Mouse (Mus musculus) embryonic facial prominence, embryonic 11.5 days (tissue): ENCODE data around the gene Ptprt. TPM values are rescaled to one million over a fixed set of nuclear protein-coding genes. Genes with fewer than 3 reads are reported as not detected.
A peak's percentile ranks its signal among the peaks of the same experiment; 100 is the strongest.

Source experiments
- ATAC-seq: fragments of 200-750 bp; cut with Nextera tagmentation; replicated peaks from 2 replicates; pipeline ENCODE4 v1.8.0; 2017; ENCODE audit warnings: low read depth; ENCODE audit not compliant: insufficient number of reproducible peaks, low FRiP score, low TSS enrichment
- DNase-seq: peaks from one replicate; pipeline ENCODE4 v3.0.0-alpha.2; 2015; ENCODE audit warnings: low spot score
- H3K27ac ChIP-seq: fragments of 300-500 bp; sonication (generic); replicated peaks from 2 replicates; pipeline ENCODE4 v1.5.1; 2014; ENCODE audit warnings: mild to moderate bottlenecking, low read depth, low read length, control low read depth
- H3K27me3 ChIP-seq: fragments of 300-500 bp; sonication (generic); 2 replicates; pipeline ENCODE4 v1.6.1; 2014; ENCODE audit warnings: mild to moderate bottlenecking, low read length, moderate library complexity, mixed read lengths; ENCODE audit not compliant: control insufficient read depth, insufficient read depth
- H3K36me3 ChIP-seq: fragments of 300-500 bp; sonication (generic); replicated peaks from 2 replicates; pipeline ENCODE4 v1.6.1; 2014; ENCODE audit warnings: low read depth, mild to moderate bottlenecking, low read length, moderate library complexity, mixed read lengths; ENCODE audit not compliant: control insufficient read depth, insufficient read depth
- H3K4me1 ChIP-seq: fragments of 300-500 bp; sonication (generic); 2 replicates; pipeline ENCODE4 v1.6.1; 2014; ENCODE audit warnings: low read length, mixed read lengths; ENCODE audit not compliant: control insufficient read depth, insufficient read depth
- H3K4me2 ChIP-seq: fragments of 300-500 bp; sonication (generic); 2 replicates; pipeline ENCODE4 v1.6.1; 2014; ENCODE audit warnings: low read depth, mild to moderate bottlenecking, control low read depth, low read length, moderate library complexity
- H3K4me3 ChIP-seq: fragments of 300-500 bp; sonication (generic); 2 replicates; pipeline ENCODE4 v1.5.1; 2014; ENCODE audit warnings: low read depth, low read length, control low read depth
- H3K9ac ChIP-seq: fragments of 300-500 bp; sonication (generic); replicated peaks from 2 replicates; pipeline ENCODE4 v1.6.1; 2014; ENCODE audit warnings: mild to moderate bottlenecking, control low read depth, low read length
- H3K9me3 ChIP-seq: fragments of 300-500 bp; sonication (generic); replicated peaks from 2 replicates; pipeline ENCODE4 v1.6.1; 2016; ENCODE audit warnings: mild to moderate bottlenecking, low read length, inconsistent platforms, mixed read lengths; ENCODE audit not compliant: control insufficient read depth
- WGBS: fragments of 180-500 bp; shearing (Covaris S2); extraction: QIAGEN DNeasy Blood & Tissue Kit; methylation state at CpG from one replicate; pipeline ENCODE4 v1.1.7; 2014; 5-methylcytosine and 5-hydroxymethylcytosine counted together
- polyA plus RNA-seq: library from polyadenylated mRNA; unstranded; fragments of >200 nt; fragmentation: Nextera tagmentation; extraction: Ambion mirVana; gene quantifications from 2 replicates; pipeline ENCODE4 v1.2.1, GENCODE M21; 2014

Gene Ptprt
- polyA plus RNA-seq, 1 experiment from 2014 or later: 1.00 TPM

- no peak overlapping the region for H3K4me3 ChIP-seq
- DNase-seq (peak; percentile 10), ATAC-seq (no peak)
- peaks cover 32% of the 10 kb centered on the region for H3K27me3 ChIP-seq
- H3K9me3 ChIP-seq: no peaks in the 10 kb centered on the region
- no peak overlapping the region for H3K27ac ChIP-seq
- H3K4me1 ChIP-seq: peaks cover 4% of the 10 kb centered on the region
- no peak overlapping the region for H3K9ac ChIP-seq
- H3K36me3 ChIP-seq: no peaks in the 10 kb centered on the region
- 10% methylated on average over 1 of the region's 1 CpGs for WGBS
- H3K4me2 ChIP-seq: no peak overlapping the region
Measured at GRCm38 (mm10) chr2:162662431-162662970, 1.6 kb upstream of the Ptprt start.

GRCm38 (mm10) chr2:162661733-162662132 is 786 bp upstream of the Ptprt start:
- Histone ChIP-seq H3K27ac (no peak overlapping the region), H3K9ac (no peak overlapping the region), H3K27me3 (peaks cover 32% of the 10 kb centered on the region), H3K36me3 (no peaks in the 10 kb centered on the region), H3K4me2 (no peak overlapping the region; the same call in 1 of the 2 replicates), H3K9me3 (no peaks in the 10 kb centered on the region), H3K4me1 (peaks cover 4% of the 10 kb centered on the region), H3K4me3 (0 out of 2 replicates have a peak overlapping the region, but pooled peaks have one; percentile 55)
- no peak for ATAC-seq
- 6% methylated on average over 4 of the region's 4 CpGs for WGBS
- no peak for DNase-seq

GRCm38 (mm10) chr2:162660231-162660940 is 561 bp downstream of the Ptprt start:
- DNase-seq (peak; percentile 6), ATAC-seq (peak; percentile 35; the same call in 1 of the 2 replicates)
- Histone ChIP-seq H3K4me3 (peak overlapping the region; percentile 55), H3K9me3 (no peaks in the 10 kb centered on the region), H3K27me3 (peaks cover 32% of the 10 kb centered on the region), H3K4me2 (peak overlapping the region; percentile 98), H3K36me3 (no peaks in the 10 kb centered on the region), H3K9ac (peak overlapping the region; percentile 51), H3K4me1 (peaks cover 4% of the 10 kb centered on the region), H3K27ac (no peak overlapping the region)
- under 1% methylated on average over 52 of the region's 57 CpGs for WGBS

GRCm38 (mm10) chr2:162658997-162659396 is 1.9 kb downstream of the Ptprt start:
- WGBS: under 1% methylated on average over 18 of the region's 18 CpGs
- H3K9ac ChIP-seq: no peak overlapping the region
- H3K4me3 ChIP-seq: 0 out of 2 replicates have a peak overlapping the region, but pooled peaks have one; percentile 5
- H3K4me1 ChIP-seq: peaks cover 4% of the 10 kb centered on the region
- no peaks in the 10 kb centered on the region for H3K9me3 ChIP-seq
- H3K4me2 ChIP-seq: peak overlapping the region; percentile 23
- H3K27ac ChIP-seq: no peak overlapping the region
- DNase-seq (peak; percentile 91), ATAC-seq (no peak)
- peaks cover 32% of the 10 kb centered on the region for H3K27me3 ChIP-seq
- H3K36me3 ChIP-seq: no peaks in the 10 kb centered on the region

- DNase-seq (no peak), ATAC-seq (no peak)
- Histone ChIP-seq H3K9ac (no peak overlapping the region), H3K4me3 (no peak overlapping the region), H3K4me1 (peaks cover 4% of the 10 kb centered on the region), H3K9me3 (no peaks in the 10 kb centered on the region), H3K27me3 (peaks cover 32% of the 10 kb centered on the region), H3K4me2 (no peak overlapping the region), H3K36me3 (no peaks in the 10 kb centered on the region), H3K27ac (no peak overlapping the region)
- WGBS: 52% methylated on average over 7 of the region's 7 CpGs
Measured at GRCm38 (mm10) chr2:162657541-162657940, 3.4 kb downstream of the Ptprt start.

- ATAC-seq: no peak
- Histone ChIP-seq H3K27me3 (peaks cover 4% of the 10 kb centered on the region), H3K4me2 (no peak overlapping the region), H3K4me1 (no peaks in the 10 kb centered on the region; the same call in 1 of the 2 replicates), H3K9ac (no peak overlapping the region), H3K36me3 (no peaks in the 10 kb centered on the region), H3K9me3 (no peaks in the 10 kb centered on the region), H3K4me3 (no peak overlapping the region), H3K27ac (no peak overlapping the region)
- DNase-seq: no peak
- 88% methylated on average over 4 of the region's 4 CpGs for WGBS
Measured at GRCm38 (mm10) chr2:162654416-162654815, 6.5 kb downstream of the Ptprt start.

GRCm38 (mm10) chr2:162638676-162639075 is 22.3 kb downstream of the Ptprt start:
- H3K36me3 ChIP-seq: no peaks in the 10 kb centered on the region
- no peaks in the 10 kb centered on the region; the same call in 1 of the 2 replicates for H3K4me1 ChIP-seq
- no peak for ATAC-seq
- DNase-seq: no peak
- H3K27me3 ChIP-seq: no peaks in the 10 kb centered on the region
- H3K27ac ChIP-seq: no peak overlapping the region
- H3K9ac ChIP-seq: no peak overlapping the region
- no peak overlapping the region for H3K4me2 ChIP-seq
- 59% methylated on average over 4 of the region's 4 CpGs for WGBS
- H3K9me3 ChIP-seq: no peaks in the 10 kb centered on the region
- no peak overlapping the region for H3K4me3 ChIP-seq

GRCm38 (mm10) chr2:162637537-162637936 is 23.4 kb downstream of the Ptprt start:
- Histone ChIP-seq H3K9me3 (no peaks in the 10 kb centered on the region), H3K4me2 (no peak overlapping the region), H3K27me3 (no peaks in the 10 kb centered on the region), H3K9ac (no peak overlapping the region), H3K4me1 (no peaks in the 10 kb centered on the region; the same call in 1 of the 2 replicates), H3K4me3 (no peak overlapping the region), H3K36me3 (no peaks in the 10 kb centered on the region), H3K27ac (no peak overlapping the region)
- no peak for DNase-seq
- 100% methylated on average over 1 of the region's 1 CpGs for WGBS
- no peak for ATAC-seq
